ENCODE assay signal across 8 mouse cellular contexts in genomic region chr16:64723273-64724057, GRCm38 (mm10). TPM values are rescaled to one million over a fixed set of nuclear protein-coding genes. Genes with fewer than 3 reads are reported as not detected.
DNase-seq lines count a peak whose midpoint lies in the region; ATAC-seq lines count a peak whose summit lies in the region.

No protein-coding gene starts in this region.

- ATAC-seq in embryonic facial prominence, embryonic 11.5 days (replicated peaks; ENCODE audit: insufficient number of reproducible peaks, low FRiP score, low TSS enrichment, low read depth): peak; percentile 88
- ATAC-seq in limb, embryonic 11.5 days (ENCODE audit: insufficient number of reproducible peaks, low FRiP score, low TSS enrichment, low read depth): peak; percentile 76

- H3K27ac ChIP-seq in embryonic facial prominence, embryonic 11.5 days (replicated peaks; ENCODE audit: low read depth, low read length): no peak overlapping the region
- no peak overlapping the region for H3K27ac ChIP-seq in limb, embryonic 11.5 days (replicated peaks; ENCODE audit: low read depth, low read length)

- H3K4me2 ChIP-seq in embryonic facial prominence, embryonic 11.5 days (ENCODE audit: low read depth, low read length): no peak overlapping the region
- H3K4me2 ChIP-seq in limb, embryonic 11.5 days (ENCODE audit: low read depth, severe bottlenecking): no peak overlapping the region

- peak; percentile 48 for DNase-seq in 3T3-L1 (ENCODE audit: low read depth, low spot score)
- peak; percentile 32 for DNase-seq in adrenal gland, adult 2 months
- DNase-seq in embryonic facial prominence, embryonic 11.5 days (ENCODE audit: low spot score): peak; percentile 81
- DNase-seq in heart, adult 9 months (ENCODE audit: low spot score in 2 of 2): peak; percentile 7 to 9
- peak; percentile 5 to 19 for DNase-seq in kidney, adult 8-10 months
- DNase-seq in limb, embryonic 11.5 days (ENCODE audit: low spot score): peak; percentile 70
- peak; percentile 44 for DNase-seq in neural tube, embryonic 10.5 days (ENCODE audit: extremely low spot score, low spot score)
- DNase-seq in testis, postnatal 14 days (ENCODE audit: low spot score): peak; percentile 5

- H3K36me3 ChIP-seq in embryonic facial prominence, embryonic 11.5 days (replicated peaks; ENCODE audit: control insufficient read depth, insufficient read depth, low read depth, low read length): no peaks in the 10 kb centered on the region
- no peaks in the 10 kb centered on the region for H3K36me3 ChIP-seq in limb, embryonic 11.5 days (ENCODE audit: control insufficient read depth, insufficient read depth, low read length)

- 52% methylated on average over 4 of the region's 4 CpGs for WGBS in embryonic facial prominence, embryonic 11.5 days
- 27% methylated on average over 4 of the region's 4 CpGs for WGBS in limb, embryonic 11.5 days

- no peak overlapping the region for H3K9ac ChIP-seq in embryonic facial prominence, embryonic 11.5 days (replicated peaks; ENCODE audit: low read length)
- H3K9ac ChIP-seq in limb, embryonic 11.5 days (ENCODE audit: low read length): no peak overlapping the region

- H3K9me3 ChIP-seq in embryonic facial prominence, embryonic 11.5 days (replicated peaks; ENCODE audit: control insufficient read depth, low read length): no peaks in the 10 kb centered on the region
- H3K9me3 ChIP-seq in limb, embryonic 11.5 days (ENCODE audit: control insufficient read depth, low read length): no peaks in the 10 kb centered on the region

- H3K4me1 ChIP-seq in embryonic facial prominence, embryonic 11.5 days (ENCODE audit: control insufficient read depth, insufficient read depth, low read length): no peaks in the 10 kb centered on the region
- peaks cover 2% of the 10 kb centered on the region; the same call in 1 of the 2 replicates for H3K4me1 ChIP-seq in limb, embryonic 11.5 days (ENCODE audit: control insufficient read depth, insufficient read depth, low read length)

- no peaks in the 10 kb centered on the region for H3K27me3 ChIP-seq in embryonic facial prominence, embryonic 11.5 days (ENCODE audit: control insufficient read depth, insufficient read depth, low read length)
- H3K27me3 ChIP-seq in limb, embryonic 11.5 days (ENCODE audit: control insufficient read depth, insufficient read depth, low read length): no peaks in the 10 kb centered on the region

- H3K4me3 ChIP-seq in embryonic facial prominence, embryonic 11.5 days (ENCODE audit: low read depth, low read length): no peak overlapping the region
- no peak overlapping the region for H3K4me3 ChIP-seq in limb, embryonic 11.5 days (ENCODE audit: low read depth, low read length)

RNA-seq across cellular contexts. Expression of gene 4930453N24Rik, which starts 47.5 kb away (rescaled TPM):
- total RNA-seq in adrenal gland, adult 2 months (2021): 10 to 100 TPM; 29.8 to 39.6 TPM
- 7.6 and 8.5 TPM in 2 replicates for polyA plus RNA-seq in adrenal gland, adult 2 months (2012; rRNA removed)
- polyA plus RNA-seq in embryonic facial prominence, embryonic 11.5 days (2014; fragmentation: Nextera tagmentation; extraction: Ambion mirVana): 32.1 and 38.1 TPM in 2 replicates
- 29.1 and 32.3 TPM in 2 replicates for polyA plus RNA-seq in limb, embryonic 11.5 days (2014; fragmentation: Nextera tagmentation; extraction: Ambion mirVana)

Comparison
In these comparisons a context has a peak if more than half of its experiments do, and no peak if none do; other contexts are left out.
1. DNase-seq: peak in every context shown above with its lines; median percentile 81 in embryonic facial prominence, embryonic 11.5 days; 70 in limb, embryonic 11.5 days; 48 in 3T3-L1; 44 in neural tube, embryonic 10.5 days; 32 in adrenal gland, adult 2 months; 12 in kidney, adult 8-10 months; 8 in heart, adult 9 months; 5 in testis, postnatal 14 days.